Mouse (Mus musculus) olfactory bulb, adult 2 months (tissue): ENCODE measurements around the gene Clock.

Experiments
- CTCF ChIP-seq: fragments of 200-500 bp; IDR thresholded peaks from 2 replicates; pipeline ENCODE4 v1.5.1; 2012; ENCODE audit warnings: low read depth, mild to moderate bottlenecking, low read length, moderate library complexity; ENCODE audit not compliant: insufficient read depth
- POLR2A ChIP-seq: fragments of 200-500 bp; IDR thresholded peaks from 2 replicates; pipeline ENCODE4 v1.6.1; 2012; ENCODE audit warnings: mild to moderate bottlenecking, low read depth, low read length, moderate library complexity; ENCODE audit not compliant: insufficient read depth

DNA sequence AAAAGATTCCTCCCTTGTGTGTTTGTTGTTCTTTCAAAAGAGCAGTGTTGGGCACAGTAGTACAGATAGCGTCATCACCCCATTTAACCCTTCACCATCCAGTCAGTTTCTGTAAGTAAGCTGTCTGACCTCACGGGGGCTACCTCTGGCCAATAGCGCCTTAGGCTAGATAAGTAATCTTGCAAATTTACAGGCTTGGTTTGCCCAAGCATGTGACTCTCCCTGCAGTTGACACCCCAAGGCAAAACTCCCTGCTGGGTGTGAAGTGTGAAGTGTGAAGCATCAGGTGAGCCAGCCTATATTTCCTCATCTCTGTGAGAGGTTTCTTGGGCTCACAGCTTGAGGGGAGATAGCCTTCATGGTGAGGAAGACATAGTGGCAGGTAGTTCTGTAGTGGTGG is 144.5 kb downstream of the Clock start:
- TF ChIP-seq POLR2A (no peak), CTCF (no peak)
